Mouse (Mus musculus): ENCODE results near the gene Dnajc17.
A peak's percentile ranks its signal among the peaks of the same experiment; 100 is the strongest.

Dnajc17 gene

GRCm38 (mm10) chr2:119208344-119209175 lies at the start of gene Dnajc17, which contains the start of gene Zfyve19:
Gene Dnajc17 (minus strand): TSS chr2:119208795.
Gene Zfyve19 (plus strand): TSS chr2:119208617.
- peak; percentile 97 for ATAC-seq (ENCODE audit: insufficient number of reproducible peaks, low FRiP score, low TSS enrichment)

GRCm38 (mm10) chr2:119254976-119255375 lies 46.4 kb upstream of the Dnajc17 start:
- no peak for ATAC-seq (ENCODE audit: insufficient number of reproducible peaks, low FRiP score, low TSS enrichment)

- ATAC-seq (ENCODE audit: insufficient number of reproducible peaks, low FRiP score, low TSS enrichment), result peak; percentile 81
Observed at GRCm38 (mm10) chr2:119250826-119251478, 42.4 kb upstream of the Dnajc17 start.

- ATAC-seq (ENCODE audit: insufficient number of reproducible peaks, low FRiP score, low TSS enrichment), result 0 out of 2 replicates have a peak, but pooled peaks have one; percentile 7
Observed at GRCm38 (mm10) chr2:119250377-119250776, 41.8 kb upstream of the Dnajc17 start.

GRCm38 (mm10) chr2:119249592-119250061 lies 41.0 kb upstream of the Dnajc17 start:
- ATAC-seq (ENCODE audit: insufficient number of reproducible peaks, low FRiP score, low TSS enrichment), result no peak

- ATAC-seq (ENCODE audit: insufficient number of reproducible peaks, low FRiP score, low TSS enrichment), result no peak
Observed at GRCm38 (mm10) chr2:119247904-119248303, 39.3 kb upstream of the Dnajc17 start.

GRCm38 (mm10) chr2:119245246-119245645 lies 36.7 kb upstream of the Dnajc17 start:
- no peak for ATAC-seq (ENCODE audit: insufficient number of reproducible peaks, low FRiP score, low TSS enrichment)

- no peak for ATAC-seq (ENCODE audit: insufficient number of reproducible peaks, low FRiP score, low TSS enrichment)
Observed at GRCm38 (mm10) chr2:119242548-119242947, 34.0 kb upstream of the Dnajc17 start.

GRCm38 (mm10) chr2:119240819-119241186 lies 32.2 kb upstream of the Dnajc17 start:
- no peak for ATAC-seq (ENCODE audit: insufficient number of reproducible peaks, low FRiP score, low TSS enrichment)

GRCm38 (mm10) chr2:119240075-119240818 lies 31.7 kb upstream of the Dnajc17 start:
- ATAC-seq (ENCODE audit: insufficient number of reproducible peaks, low FRiP score, low TSS enrichment), result no peak

- ATAC-seq (ENCODE audit: insufficient number of reproducible peaks, low FRiP score, low TSS enrichment), result no peak
Observed at GRCm38 (mm10) chr2:119238671-119239070, 30.1 kb upstream of the Dnajc17 start.

GRCm38 (mm10) chr2:119237871-119238220 lies 29.3 kb upstream of the Dnajc17 start:
- no peak for ATAC-seq (ENCODE audit: insufficient number of reproducible peaks, low FRiP score, low TSS enrichment)

- ATAC-seq (ENCODE audit: insufficient number of reproducible peaks, low FRiP score, low TSS enrichment), result no peak
Observed at GRCm38 (mm10) chr2:119237210-119237870, 28.7 kb upstream of the Dnajc17 start, which contains the start of gene Spint1. Gene Spint1 (plus strand): TSS chr2:119237362.

- ATAC-seq (ENCODE audit: insufficient number of reproducible peaks, low FRiP score, low TSS enrichment), result no peak
Observed at GRCm38 (mm10) chr2:119236682-119237209, 28.2 kb upstream of the Dnajc17 start.

GRCm38 (mm10) chr2:119229775-119230704 lies 21.4 kb upstream of the Dnajc17 start, which contains the start of gene Ppp1r14d:
Gene Ppp1r14d (minus strand): TSS chr2:119229906.
- ATAC-seq (ENCODE audit: insufficient number of reproducible peaks, low FRiP score, low TSS enrichment), result no peak

GRCm38 (mm10) chr2:119209176-119209507 lies 547 bp upstream of the Dnajc17 start:
- ATAC-seq (ENCODE audit: insufficient number of reproducible peaks, low FRiP score, low TSS enrichment), result no peak

GRCm38 (mm10) chr2:119207961-119208343 lies 643 bp downstream of the Dnajc17 start:
- ATAC-seq (ENCODE audit: insufficient number of reproducible peaks, low FRiP score, low TSS enrichment), result no peak

GRCm38 (mm10) chr2:119203871-119204460 lies 4.6 kb downstream of the Dnajc17 start:
- no peak for ATAC-seq (ENCODE audit: insufficient number of reproducible peaks, low FRiP score, low TSS enrichment)
